Mouse (Mus musculus) MEL (cell line): ENCODE measurements around the gene Vdac1. TPM values are rescaled to one million over a fixed set of nuclear protein-coding genes. Genes with fewer than 3 reads are reported as not detected.
"Not testable (repeated sequence)": the region's sequence is repeated elsewhere in the genome, so short reads cannot be mapped to it uniquely, and the experiment has no call there.

Experiments used
- DNase-seq: peaks from one replicate; pipeline ENCODE4 v3.0.0; 2011; ENCODE audit warnings: low read depth, low spot score
- H3K27ac ChIP-seq: 2 replicates; pipeline ENCODE4 v1.5.1; 2012; ENCODE audit warnings: low read depth, mild to moderate bottlenecking, control low read depth, low read length, moderate library complexity; ENCODE audit not compliant: control insufficient read depth
- H3K27me3 ChIP-seq, 2 experiments: fragments of 150-350 bp in 1 of 2; sonication (generic) in 1 of 2; 2 replicates each; pipeline ENCODE4 v1.6.1; 2012; ENCODE audit warnings: low read length in 2 of 2, mild to moderate bottlenecking in 2 of 2, improper control_type of control experiment in 1 of 2, moderate library complexity in 1 of 2; ENCODE audit not compliant: insufficient read depth in 2 of 2, control insufficient read depth in 1 of 2
- H3K36me3 ChIP-seq, 2 experiments: 2 replicates each; pipeline ENCODE4 v1.6.1; 2012 to 2014; ENCODE audit warnings: low read length in 2 of 2, improper control_type of control experiment in 1 of 2, inconsistent platforms in 1 of 2, mild to moderate bottlenecking in 1 of 2; ENCODE audit not compliant: insufficient read depth in 2 of 2, control insufficient read depth in 1 of 2
- H3K4me1 ChIP-seq, 2 experiments: fragments of 150-350 bp in 1 of 2; sonication (generic) in 1 of 2; 2 replicates each; pipeline ENCODE4 v1.6.1; 2012; ENCODE audit warnings: low read length in 2 of 2, improper control_type of control experiment in 1 of 2, mild to moderate bottlenecking in 1 of 2; ENCODE audit not compliant: insufficient read depth in 2 of 2, control insufficient read depth in 1 of 2
- H3K4me3 ChIP-seq, 2 experiments: fragments of 150-350 bp in 1 of 2; sonication (generic) in 1 of 2; 2 replicates each; pipeline ENCODE4 v1.5.1; 2012; ENCODE audit warnings: low read depth in 2 of 2, low read length in 2 of 2, mild to moderate bottlenecking in 2 of 2, moderate library complexity in 2 of 2, control low read depth in 1 of 2, improper control_type of control experiment in 1 of 2; ENCODE audit not compliant: control insufficient read depth in 1 of 2, insufficient read depth in 1 of 2
- H3K79me2 ChIP-seq: 2 replicates; pipeline ENCODE4 v1.6.1; 2012; ENCODE audit warnings: mild to moderate bottlenecking, low read length, moderate library complexity; ENCODE audit not compliant: control insufficient read depth, poor library complexity, insufficient read depth
- H3K9ac ChIP-seq: 2 replicates; pipeline ENCODE4 v1.6.1; 2012; ENCODE audit warnings: low read depth, mild to moderate bottlenecking, control low read depth, low read length, moderate library complexity; ENCODE audit not compliant: control insufficient read depth, poor library complexity, severe bottlenecking
- H3K9me3 ChIP-seq: fragments of 150-350 bp; sonication (generic); replicated peaks from 2 replicates; pipeline ENCODE4 v1.6.1; 2012; ENCODE audit warnings: mild to moderate bottlenecking, low read length, improper control_type of control experiment, moderate library complexity; ENCODE audit not compliant: insufficient read depth
- BHLHE40 ChIP-seq: IDR thresholded peaks from 2 replicates; pipeline ENCODE4 v1.6.1; 2012; ENCODE audit warnings: low read depth, mild to moderate bottlenecking, inconsistent platforms, low read length, improper control_type of control experiment, borderline replicate concordance
- CTCF ChIP-seq, 3 experiments: IDR thresholded peaks in 2 of 3; conservative IDR thresholded peaks in 1 of 3; 2 replicates each; pipeline ENCODE4 v1.5.1; 2011 to 2012; ENCODE audit warnings: low read length in 3 of 3, low read depth in 2 of 3, mild to moderate bottlenecking in 2 of 3, improper control_type of control experiment in 1 of 3, inconsistent platforms in 1 of 3, mixed read lengths in 1 of 3, moderate library complexity in 1 of 3; ENCODE audit not compliant: control insufficient read depth in 1 of 3, insufficient read depth in 1 of 3, poor library complexity in 1 of 3, severe bottlenecking in 1 of 3
- MXI1 ChIP-seq: IDR thresholded peaks from 2 replicates; pipeline ENCODE4 v1.6.1; 2011; ENCODE audit warnings: mild to moderate bottlenecking, low read depth, low read length, improper control_type of control experiment
- RAD21 ChIP-seq: IDR thresholded peaks from 2 replicates; pipeline ENCODE4 v1.6.1; 2011; ENCODE audit warnings: mild to moderate bottlenecking, low read depth, low read length, improper control_type of control experiment
- SIN3A ChIP-seq: IDR thresholded peaks from 2 replicates; pipeline ENCODE4 v1.6.1; 2012; ENCODE audit warnings: low read length, improper control_type of control experiment, inconsistent platforms
- ZKSCAN1 ChIP-seq: IDR thresholded peaks from 2 replicates; pipeline ENCODE4 v1.6.1; 2012; ENCODE audit warnings: low read depth, mild to moderate bottlenecking, inconsistent platforms, low read length, improper control_type of control experiment, moderate library complexity
- ZNF384 ChIP-seq: IDR thresholded peaks from 2 replicates; pipeline ENCODE4 v1.6.1; 2012; ENCODE audit warnings: low read depth, mild to moderate bottlenecking, inconsistent platforms, low read length, improper control_type of control experiment
- polyA plus RNA-seq, 2 experiments: library from polyadenylated mRNA; stranded (reverse) in 1 of 2; unstranded in 1 of 2; fragments of >175 nt in 1 of 2; fragments of >200 nt in 1 of 2; gene quantifications; 2 replicates each; pipeline versions ENCODE4 v1.2.1 to v1.2.4; 2012; ENCODE audit warnings: low replicate concordance in 2 of 2, low read depth in 1 of 2; ENCODE audit not compliant: insufficient read length in 2 of 2, insufficient read depth in 1 of 2, missing spikeins in 1 of 2
- total RNA-seq: library from RNA; depleted of rRNA; stranded (reverse); fragments of 300-350 nt; gene quantifications from 2 replicates; pipeline ENCODE4 v1.2.3, GENCODE M21; 2012

Vdac1 gene
- total and polyA plus RNA-seq, 3 experiments: 257 to 389 (median 381) TPM

GRCm38 (mm10) chr11:52355601-52356000, 5.1 kb upstream of the Vdac1 start:
- no peak overlapping the region for H3K4me3 ChIP-seq
- TF ChIP-seq ZKSCAN1: no peak
- TF ChIP-seq SIN3A: no peak
- peak in 1 of 3 experiments; percentile 22; a peak in 1 of 6 replicates for TF ChIP-seq CTCF (IDR thresholded peaks at IDR 0.05 in 2 of 3, conservative IDR thresholded peaks at IDR 0.05 in 1 of 3; ENCODE audit: control insufficient read depth in 1 of 3, insufficient read depth in 1 of 3, low read depth in 2 of 3, low read length in 3 of 3, poor library complexity in 1 of 3, severe bottlenecking in 1 of 3)
- no peak for TF ChIP-seq RAD21
- TF ChIP-seq MXI1: no peak
- TF ChIP-seq BHLHE40: no peak
- no peak overlapping the region for H3K27ac ChIP-seq

GRCm38 (mm10) chr11:52357091-52357490, 3.6 kb upstream of the Vdac1 start:
- H3K36me3 ChIP-seq, H3K9me3 ChIP-seq, H3K27ac ChIP-seq, DNase-seq, H3K9ac ChIP-seq, H3K27me3 ChIP-seq, H3K4me3 ChIP-seq, H3K4me1 ChIP-seq: not testable (repeated sequence)
- peaks cover 19% of the 10 kb centered on the region for H3K79me2 ChIP-seq

More at GRCm38 (mm10) chr11:52355601-52356000, 5.1 kb upstream of the Vdac1 start:
- DNase-seq: no peak
- Histone ChIP-seq H3K9me3 (no peaks in the 10 kb centered on the region), H3K9ac (no peak overlapping the region), H3K27me3 (no peaks in the 10 kb centered on the region), H3K4me1 (peaks cover 0 to 16% of the 10 kb centered on the region in 2 experiments; a peak in 2 of 4 replicates), H3K36me3 (peaks cover 0 to 1% of the 10 kb centered on the region in 2 experiments; a peak in 2 of 4 replicates), H3K79me2 (peaks cover 6% of the 10 kb centered on the region; the same call in 1 of the 2 replicates)

GRCm38 (mm10) chr11:52358520-52358919, 2.1 kb upstream of the Vdac1 start:
- Histone ChIP-seq H3K4me3 (no peak overlapping the region), H3K4me1 (peaks cover 11 to 18% of the 10 kb centered on the region in 2 experiments), H3K36me3 (peaks cover 0 to 15% of the 10 kb centered on the region in 2 experiments; a peak in 2 of 4 replicates), H3K27me3 (no peaks in the 10 kb centered on the region), H3K79me2 (peaks cover 32% of the 10 kb centered on the region), H3K9ac (no peak overlapping the region), H3K9me3 (no peaks in the 10 kb centered on the region), H3K27ac (no peak overlapping the region)
- 0 out of 2 replicates have a peak, but pooled peaks have one; percentile 8 for TF ChIP-seq ZNF384
- no peak for TF ChIP-seq ZKSCAN1
- no peak for TF ChIP-seq MXI1
- DNase-seq: no peak
